ENCODE assay signal across 19 mouse cellular contexts in the genomic region with DNA sequence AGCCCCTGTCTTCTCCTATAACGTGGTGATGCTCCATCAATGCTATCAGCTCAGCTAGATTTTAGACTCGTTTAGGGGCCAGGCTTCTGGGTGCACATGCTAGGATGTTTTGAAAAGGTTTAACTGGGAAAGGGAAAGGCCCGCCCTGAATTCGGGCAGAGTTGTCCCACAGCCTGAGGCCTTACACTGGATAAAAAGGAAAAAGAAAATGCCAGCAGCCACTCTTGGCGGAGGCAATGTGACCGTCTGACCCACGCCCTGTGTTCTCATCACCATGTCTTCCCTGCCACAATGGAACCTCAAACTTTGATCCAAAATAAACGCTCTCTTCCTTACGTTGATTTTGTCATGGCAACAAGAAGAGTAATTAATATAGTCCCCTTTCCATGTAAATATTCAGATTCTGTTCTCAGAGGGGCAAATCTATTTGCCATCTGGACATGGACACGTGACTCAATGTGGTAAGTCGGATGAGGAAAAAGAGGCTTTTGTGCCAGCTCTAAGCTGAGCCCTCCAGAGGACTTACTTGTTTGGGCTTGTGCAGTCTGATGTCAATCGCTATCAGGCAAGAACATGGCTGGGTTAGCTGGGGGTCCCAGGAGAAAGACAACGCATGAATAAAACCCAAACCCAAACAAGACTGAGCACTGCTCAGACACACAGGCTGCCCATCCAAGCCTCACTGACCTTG.
DNase-seq lines count a peak whose midpoint lies in the region; ATAC-seq lines count a peak whose summit lies in the region.
"Had no signal": no experiment of that assay in that cellular context is flagged by ENCODE, and none has a peak within 500 bp of the region (broad histone marks: within the 10 kb centered on the region; RNA-seq: fewer than 3 reads in every experiment).

No protein-coding gene starts in this region.

- no peaks in the 10 kb centered on the region for H3K36me3 ChIP-seq in forebrain, embryonic 13.5 days (ENCODE audit: poor library complexity, severe bottlenecking)
- H3K36me3 ChIP-seq in forebrain, embryonic 11.5 days (ENCODE audit: control insufficient read depth, insufficient read depth, low read length) = no peaks in the 10 kb centered on the region
- H3K36me3 ChIP-seq: heart, embryonic 10.5 days; intestine, embryonic 15.5 days; kidney, embryonic 15.5 days; liver, embryonic 12.5 days; lung, embryonic 15.5 days had no signal

- H3K4me1 ChIP-seq in forebrain, embryonic 13.5 days = peaks cover 34% of the 10 kb centered on the region
- H3K4me1 ChIP-seq in forebrain, embryonic 11.5 days (replicated peaks; ENCODE audit: control insufficient read depth, insufficient read depth, low read length) = no peaks in the 10 kb centered on the region
- H3K4me1 ChIP-seq: intestine, embryonic 15.5 days; kidney, embryonic 15.5 days; liver, embryonic 12.5 days; lung, embryonic 15.5 days had no signal

- WGBS in forebrain, embryonic 13.5 days = 56% methylated on average over 13 of the region's 13 CpGs
- WGBS in forebrain, embryonic 11.5 days = 72% methylated on average over 13 of the region's 13 CpGs

- no peak overlapping the region for H3K9ac ChIP-seq in forebrain, embryonic 13.5 days
- no peak overlapping the region for H3K9ac ChIP-seq in forebrain, embryonic 11.5 days (ENCODE audit: low read length)
- H3K9ac ChIP-seq: intestine, embryonic 15.5 days; kidney, embryonic 15.5 days; liver, embryonic 12.5 days; lung, embryonic 15.5 days had no signal

- intact Hi-C loops in left cerebral cortex, postnatal 4 days (cut with DNase I) = no loop called here
- intact Hi-C loops in left cerebral cortex, postnatal 14 days (cut with DNase I) = no loop called here

- H3K4me2 ChIP-seq in forebrain, embryonic 13.5 days = no peak overlapping the region
- no peak overlapping the region for H3K4me2 ChIP-seq in forebrain, embryonic 11.5 days (ENCODE audit: low read depth, low read length, severe bottlenecking)
- H3K4me2 ChIP-seq: intestine, embryonic 15.5 days; kidney, embryonic 15.5 days; liver, embryonic 12.5 days; lung, embryonic 15.5 days had no signal

- H3K9me3 ChIP-seq in forebrain, embryonic 13.5 days (replicated peaks) = no peaks in the 10 kb centered on the region
- no peaks in the 10 kb centered on the region for H3K9me3 ChIP-seq in forebrain, embryonic 11.5 days (ENCODE audit: control insufficient read depth, low read length)
- H3K9me3 ChIP-seq: heart, embryonic 10.5 days; intestine, embryonic 15.5 days; kidney, embryonic 15.5 days; liver, embryonic 12.5 days; lung, embryonic 15.5 days had no signal

- no peaks in the 10 kb centered on the region for H3K27me3 ChIP-seq in forebrain, embryonic 13.5 days
- H3K27me3 ChIP-seq in forebrain, embryonic 11.5 days (ENCODE audit: control insufficient read depth, insufficient read depth, low read length) = no peaks in the 10 kb centered on the region
- H3K27me3 ChIP-seq: intestine, embryonic 15.5 days; kidney, embryonic 15.5 days; liver, embryonic 12.5 days; lung, embryonic 15.5 days had no signal

- peak overlapping the region; percentile 19; the same call in 1 of the 2 replicates for H3K27ac ChIP-seq in forebrain, embryonic 13.5 days
- H3K27ac ChIP-seq in forebrain, embryonic 11.5 days (ENCODE audit: low read depth, low read length) = no peak overlapping the region
- H3K27ac ChIP-seq: heart, embryonic 10.5 days; intestine, embryonic 15.5 days; kidney, embryonic 15.5 days; liver, embryonic 12.5 days; lung, embryonic 15.5 days had no signal

- peak; percentile 44; the same call in 1 of the 2 replicates for ATAC-seq in forebrain, embryonic 13.5 days
- no peak for ATAC-seq in forebrain, embryonic 11.5 days (replicated peaks; ENCODE audit: low FRiP score)
- ATAC-seq: intestine, embryonic 15.5 days; liver, embryonic 12.5 days had no signal

- H3K4me3 ChIP-seq in forebrain, embryonic 13.5 days = no peak overlapping the region
- no peak overlapping the region for H3K4me3 ChIP-seq in forebrain, embryonic 11.5 days (ENCODE audit: low read depth, low read length)
- H3K4me3 ChIP-seq: heart, embryonic 10.5 days; intestine, embryonic 15.5 days; kidney, embryonic 15.5 days; liver, embryonic 12.5 days; lung, embryonic 15.5 days had no signal

- no peak for DNase-seq in forebrain, embryonic 11.5 days (ENCODE audit: low spot score)
- DNase-seq in left cerebral cortex, postnatal 4 days = peak; percentile 38
- DNase-seq in left cerebral cortex, postnatal 14 days (ENCODE audit: low spot score in 2 of 2) = no peak
- DNase-seq in fat pad, adult 2 months (ENCODE audit: extremely low read depth, low read depth, low spot score) = peak; percentile 57
- DNase-seq in retina, postnatal 1 day = peak; percentile 29
- no peak for DNase-seq in adrenal gland, postnatal 14 days
- DNase-seq in embryo, embryonic 11 days = no peak
- DNase-seq: adrenal gland, postnatal 36 days; B cell, adult 2 months; cerebellum, adult 9-11 months; gastrocnemius, postnatal 36 days; heart, postnatal 14 days; thymus, postnatal 4 days had no signal

Comparison
In these comparisons a context has a peak if more than half of its experiments do, and no peak if none do; other contexts are left out.
1. DNase-seq: peak in left cerebral cortex, postnatal 4 days (single experiment), fat pad, adult 2 months (single experiment) and retina, postnatal 1 day (single experiment); none in forebrain, embryonic 11.5 days (single experiment), left cerebral cortex, postnatal 14 days (0 of 2), adrenal gland, postnatal 14 days (single experiment) and embryo, embryonic 11 days (single experiment).